Mouse (Mus musculus): ENCODE measurements around the gene Fbxl15. TPM values are rescaled to one million over a fixed set of nuclear protein-coding genes. Genes with fewer than 3 reads are reported as not detected.

Fbxl15 gene
- polyA plus RNA-seq, 1 experiment from 2014 or later: 13.0 TPM

DNA sequence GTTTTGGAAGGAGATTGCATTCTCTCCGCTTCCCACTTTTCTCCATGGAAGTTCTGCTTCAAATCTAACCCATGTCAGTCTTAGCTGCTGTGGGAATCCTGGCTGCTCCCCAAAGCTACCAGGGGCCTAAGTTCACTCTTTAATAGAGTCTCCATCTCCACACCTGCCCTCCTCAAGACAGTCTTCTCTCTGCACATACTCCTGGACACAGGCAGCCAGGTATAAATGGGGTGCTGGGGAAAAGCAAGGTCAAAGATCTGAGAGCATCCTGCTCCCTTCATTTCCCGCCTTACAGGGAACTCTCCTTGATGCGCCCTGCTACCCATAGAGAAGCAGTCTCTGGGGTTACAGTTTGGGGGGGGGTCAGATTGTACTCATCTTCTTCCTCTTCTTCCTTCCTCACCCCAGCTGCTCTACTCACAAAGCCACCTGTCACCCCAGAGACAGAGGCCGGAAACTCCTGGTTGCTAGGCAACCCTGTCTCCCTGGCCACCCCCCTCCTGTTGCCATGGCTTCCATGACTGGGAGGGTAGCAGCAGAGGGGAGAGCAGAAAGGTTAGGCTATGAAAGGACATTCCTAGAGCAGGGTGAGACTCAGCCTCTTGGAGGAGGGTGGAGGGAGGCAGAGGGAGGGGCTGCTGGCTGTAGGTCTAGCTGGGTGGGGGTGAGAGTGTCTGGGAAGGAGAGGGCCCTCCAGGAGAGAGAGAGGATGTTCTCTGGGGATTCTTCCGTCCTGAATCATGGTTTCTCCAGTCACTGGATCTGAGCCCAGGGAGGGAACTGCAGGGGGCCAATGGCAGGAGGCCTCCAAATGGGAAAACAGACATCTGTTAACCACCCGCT, 6.7 kb upstream of the Fbxl15 start:
- H3K4me1 ChIP-seq (ENCODE audit: insufficient read depth, low read depth, low read length): 0 out of 2 replicates have a peak, but pooled peaks cover 6% of the 10 kb centered on the region
- TF ChIP-seq CTCF (IDR thresholded peaks at IDR 0.05) (no peak), EP300 (IDR thresholded peaks at IDR 0.05) (no peak)
- no peak overlapping the region for H3K27ac ChIP-seq (ENCODE audit: low read length)
- H3K4me3 ChIP-seq (ENCODE audit: low read depth, low read length): no peak overlapping the region
- no peaks in the 10 kb centered on the region for H3K36me3 ChIP-seq (ENCODE audit: insufficient read depth, low read length)
- H3K27me3 ChIP-seq (replicated peaks; ENCODE audit: insufficient read depth, low read length): peaks cover 67% of the 10 kb centered on the region
- no peak overlapping the region for H3K9ac ChIP-seq (replicated peaks; ENCODE audit: low read depth)
- H3K4me2 ChIP-seq (replicated peaks; ENCODE audit: low read depth, low read length): no peak overlapping the region
- ATAC-seq (peak; percentile 11; the same call in 1 of the 2 replicates), DNase-seq (ENCODE audit: low spot score) (peak; percentile 59)
- no peaks in the 10 kb centered on the region for H3K9me3 ChIP-seq (ENCODE audit: low read length)
- 22% methylated on average over 6 of the region's 6 CpGs for WGBS

DNA sequence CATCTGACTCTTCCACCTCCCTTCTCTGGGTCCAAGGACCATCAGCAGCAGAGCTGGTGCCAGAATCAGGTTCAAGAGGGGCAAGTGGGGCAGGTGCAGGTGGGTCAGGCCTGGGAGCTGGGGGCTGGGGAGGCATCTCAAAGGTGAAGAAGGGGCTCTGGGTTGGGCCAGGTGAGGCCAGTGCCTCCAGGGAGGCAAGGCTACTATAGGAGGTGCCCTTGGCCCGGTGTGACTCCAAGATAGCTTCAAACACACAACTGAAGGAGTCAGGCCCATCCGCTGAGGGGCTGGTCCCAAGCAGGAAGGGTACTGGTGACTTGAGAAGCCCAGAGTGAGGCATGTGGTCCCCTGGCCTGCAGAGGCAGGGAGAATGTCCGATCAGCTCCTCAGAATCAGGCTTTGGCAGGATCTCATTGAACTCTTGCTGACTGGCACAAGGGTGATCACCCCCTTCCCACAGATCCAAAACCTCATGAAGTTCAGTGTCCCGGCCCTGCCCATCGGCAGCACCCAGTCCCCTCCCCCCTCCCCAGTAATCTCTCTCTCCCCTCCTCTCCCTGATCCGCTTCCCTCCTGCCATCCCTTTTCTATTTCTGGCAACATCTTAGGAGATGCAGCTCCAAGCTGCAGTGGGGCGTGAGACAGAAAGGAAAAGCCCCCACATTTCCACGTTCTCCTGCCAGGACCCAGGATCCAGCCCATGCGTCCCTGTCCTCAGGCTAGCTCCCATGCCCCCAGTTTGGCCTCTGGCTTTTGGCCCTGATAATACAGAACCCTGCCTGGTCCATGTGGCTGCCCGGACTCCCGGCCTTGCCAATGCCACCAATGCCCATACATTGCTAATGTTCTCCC, 5.6 kb upstream of the Fbxl15 start:
- ATAC-seq: no peak
- no peak overlapping the region for H3K9ac ChIP-seq (replicated peaks; ENCODE audit: low read depth)
- no peak overlapping the region for H3K27ac ChIP-seq (ENCODE audit: low read length)
- WGBS: 54% methylated on average over 10 of the region's 11 CpGs
- peaks cover 64% of the 10 kb centered on the region for H3K27me3 ChIP-seq (replicated peaks; ENCODE audit: insufficient read depth, low read length)
- no peaks in the 10 kb centered on the region for H3K9me3 ChIP-seq (ENCODE audit: low read length)
- TF ChIP-seq EP300 (IDR thresholded peaks at IDR 0.05) (no peak), CTCF (IDR thresholded peaks at IDR 0.05) (no peak)
- no peak for DNase-seq (ENCODE audit: low spot score)
- peaks cover 14% of the 10 kb centered on the region for H3K4me1 ChIP-seq (ENCODE audit: insufficient read depth, low read depth, low read length)
- no peak overlapping the region for H3K4me3 ChIP-seq (ENCODE audit: low read depth, low read length)
- H3K36me3 ChIP-seq (ENCODE audit: insufficient read depth, low read length): no peaks in the 10 kb centered on the region
- no peak overlapping the region for H3K4me2 ChIP-seq (replicated peaks; ENCODE audit: low read depth, low read length)

DNA sequence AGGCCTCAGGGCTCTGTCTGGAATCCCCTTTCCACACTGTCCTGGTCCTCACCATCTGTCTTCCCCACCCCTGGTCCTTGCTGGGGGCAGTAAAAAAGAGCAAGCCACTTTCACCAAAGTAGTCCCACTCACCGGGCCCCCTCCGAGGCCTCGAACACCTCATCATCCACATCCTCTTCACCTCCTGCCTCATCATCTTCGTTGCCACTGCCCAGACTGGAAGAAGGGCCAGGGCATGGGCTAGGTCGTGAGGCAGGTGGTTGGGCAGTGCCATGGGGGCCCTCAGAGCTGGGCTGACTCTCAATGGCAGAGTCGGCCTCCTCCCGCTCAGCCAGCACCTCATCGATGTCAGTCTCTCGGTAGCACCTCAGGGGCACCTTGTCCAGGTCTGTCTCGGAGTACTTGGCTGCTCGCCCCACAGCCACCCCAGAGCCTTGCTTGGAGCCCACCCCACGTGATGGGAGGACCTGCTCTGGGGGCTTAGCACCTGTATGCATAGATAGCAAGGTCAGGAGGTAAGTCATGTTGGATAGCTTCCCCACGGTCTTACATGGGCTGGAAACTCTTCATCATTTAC, 4.9 kb upstream of the Fbxl15 start:
- H3K27me3 ChIP-seq (replicated peaks; ENCODE audit: insufficient read depth, low read length): peaks cover 58% of the 10 kb centered on the region
- TF ChIP-seq CTCF (IDR thresholded peaks at IDR 0.05) (no peak), EP300 (IDR thresholded peaks at IDR 0.05) (no peak)
- WGBS: 61% methylated on average over 13 of the region's 13 CpGs
- H3K9ac ChIP-seq (replicated peaks; ENCODE audit: low read depth): no peak overlapping the region
- ATAC-seq: no peak
- no peak for DNase-seq (ENCODE audit: low spot score)
- no peak overlapping the region for H3K4me2 ChIP-seq (replicated peaks; ENCODE audit: low read depth, low read length)
- no peaks in the 10 kb centered on the region for H3K9me3 ChIP-seq (ENCODE audit: low read length)
- H3K4me3 ChIP-seq (ENCODE audit: low read depth, low read length): no peak overlapping the region
- no peak overlapping the region for H3K27ac ChIP-seq (ENCODE audit: low read length)
- H3K4me1 ChIP-seq (ENCODE audit: insufficient read depth, low read depth, low read length): peaks cover 16% of the 10 kb centered on the region
- no peaks in the 10 kb centered on the region for H3K36me3 ChIP-seq (ENCODE audit: insufficient read depth, low read length)

DNA sequence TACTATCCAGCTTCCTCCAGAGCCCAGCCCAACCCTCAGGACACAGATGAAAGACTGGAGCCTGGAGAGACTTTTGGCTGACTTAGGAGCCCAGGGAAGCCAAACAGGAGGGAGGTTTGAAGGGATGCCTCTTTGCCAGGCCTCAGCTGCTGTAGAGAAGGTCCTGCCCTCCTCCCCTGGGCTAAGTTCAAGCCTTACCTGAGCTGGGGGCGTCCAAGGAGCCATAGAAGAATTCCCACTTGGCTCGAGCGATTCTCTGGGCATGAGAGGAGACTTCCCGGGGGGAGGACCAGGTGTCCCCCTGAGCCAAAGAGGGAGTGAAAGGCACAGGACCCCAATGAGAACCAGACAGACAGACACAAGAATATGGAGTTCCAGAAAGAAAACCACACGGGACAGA, 4.3 kb upstream of the Fbxl15 start:
- ATAC-seq (no peak), DNase-seq (ENCODE audit: low spot score) (no peak)
- Histone ChIP-seq H3K4me1 (ENCODE audit: insufficient read depth, low read depth, low read length) (peaks cover 13% of the 10 kb centered on the region), H3K4me2 (replicated peaks; ENCODE audit: low read depth, low read length) (no peak overlapping the region), H3K4me3 (ENCODE audit: low read depth, low read length) (no peak overlapping the region), H3K36me3 (ENCODE audit: insufficient read depth, low read length) (no peaks in the 10 kb centered on the region), H3K9ac (replicated peaks; ENCODE audit: low read depth) (no peak overlapping the region), H3K27me3 (replicated peaks; ENCODE audit: insufficient read depth, low read length) (peaks cover 51% of the 10 kb centered on the region), H3K27ac (ENCODE audit: low read length) (no peak overlapping the region), H3K9me3 (ENCODE audit: low read length) (no peaks in the 10 kb centered on the region)
- TF ChIP-seq EP300 (IDR thresholded peaks at IDR 0.05): no peak
- TF ChIP-seq CTCF (IDR thresholded peaks at IDR 0.05): no peak
- 64% methylated on average over 5 of the region's 5 CpGs for WGBS

DNA sequence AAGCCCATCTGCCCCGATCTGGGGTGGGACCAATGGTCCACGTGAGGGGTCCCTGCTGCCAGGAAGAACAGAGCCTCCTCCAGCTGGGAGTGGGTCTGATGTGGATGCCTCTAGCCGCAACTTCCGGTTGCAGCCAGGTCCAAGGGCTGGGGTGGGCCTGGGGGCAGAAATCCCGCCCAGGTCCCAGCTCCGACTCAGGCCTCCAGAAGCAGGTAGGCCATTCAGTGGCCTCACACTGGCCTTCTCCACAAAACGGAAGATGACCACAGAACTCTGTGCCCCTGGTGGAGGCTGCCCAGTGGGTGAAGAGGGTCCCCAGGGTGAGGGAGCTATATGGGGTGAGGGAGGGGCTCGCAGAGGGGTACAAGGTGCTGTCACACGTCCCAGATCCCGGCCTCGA, 3.6 kb upstream of the Fbxl15 start:
- Histone ChIP-seq H3K9me3 (ENCODE audit: low read length) (no peaks in the 10 kb centered on the region), H3K36me3 (ENCODE audit: insufficient read depth, low read length) (no peaks in the 10 kb centered on the region), H3K27ac (ENCODE audit: low read length) (no peak overlapping the region), H3K9ac (replicated peaks; ENCODE audit: low read depth) (no peak overlapping the region), H3K4me3 (ENCODE audit: low read depth, low read length) (no peak overlapping the region), H3K4me2 (replicated peaks; ENCODE audit: low read depth, low read length) (no peak overlapping the region), H3K27me3 (replicated peaks; ENCODE audit: insufficient read depth, low read length) (peaks cover 45% of the 10 kb centered on the region), H3K4me1 (ENCODE audit: insufficient read depth, low read depth, low read length) (peaks cover 18% of the 10 kb centered on the region)
- 55% methylated on average over 11 of the region's 11 CpGs for WGBS
- no peak for TF ChIP-seq CTCF (IDR thresholded peaks at IDR 0.05)
- no peak for TF ChIP-seq EP300 (IDR thresholded peaks at IDR 0.05)
- no peak for DNase-seq (ENCODE audit: low spot score)
- ATAC-seq: no peak

DNA sequence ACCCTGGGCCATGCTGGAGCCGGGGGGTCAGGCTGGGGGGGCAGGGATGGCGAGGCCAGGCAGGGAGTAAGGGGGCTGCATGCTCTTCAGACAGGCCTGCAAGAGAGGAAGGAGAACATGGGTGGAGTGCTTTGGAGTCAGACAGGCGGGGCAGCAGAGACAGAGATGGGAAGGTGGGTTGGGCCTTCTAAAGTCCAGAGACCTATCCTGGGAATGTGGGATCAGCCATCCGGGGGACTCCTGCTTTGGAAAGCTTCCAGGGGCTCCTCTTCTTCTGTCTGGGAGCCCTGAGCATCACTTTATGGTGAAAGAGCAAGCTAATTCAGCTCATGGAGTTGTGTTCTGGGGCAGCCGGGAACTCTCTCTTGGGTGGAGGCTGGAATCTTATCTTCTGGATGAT, 3.1 kb upstream of the Fbxl15 start:
- Histone ChIP-seq H3K9ac (replicated peaks; ENCODE audit: low read depth) (no peak overlapping the region), H3K9me3 (ENCODE audit: low read length) (no peaks in the 10 kb centered on the region), H3K27ac (ENCODE audit: low read length) (no peak overlapping the region), H3K4me1 (ENCODE audit: insufficient read depth, low read depth, low read length) (peaks cover 20% of the 10 kb centered on the region), H3K27me3 (replicated peaks; ENCODE audit: insufficient read depth, low read length) (peaks cover 39% of the 10 kb centered on the region), H3K4me3 (ENCODE audit: low read depth, low read length) (no peak overlapping the region), H3K4me2 (replicated peaks; ENCODE audit: low read depth, low read length) (no peak overlapping the region), H3K36me3 (ENCODE audit: insufficient read depth, low read length) (no peaks in the 10 kb centered on the region)
- no peak for TF ChIP-seq CTCF (IDR thresholded peaks at IDR 0.05)
- TF ChIP-seq EP300 (IDR thresholded peaks at IDR 0.05): no peak
- DNase-seq (ENCODE audit: low spot score) (no peak), ATAC-seq (no peak)
- WGBS: 62% methylated on average over 4 of the region's 5 CpGs
